Comparison of ENCODE assay signal across 8 mouse cellular contexts in genomic region chr17:80206671-80207581, GRCm38 (mm10). TPM values are rescaled to one million over a fixed set of nuclear protein-coding genes. Genes with fewer than 3 reads are reported as not detected.
DNase-seq lines count a peak whose midpoint lies in the region; ATAC-seq and TF ChIP-seq lines count a peak whose summit lies in the region.

Gene Srsf7, minus strand, starts transcription at chr17:80207307.
Gene Ttc39d, plus strand, starts transcription at chr17:80207460.

- H3K36me3 ChIP-seq in embryonic facial prominence, embryonic 14.5 days (ENCODE audit: control insufficient read depth, insufficient read depth, low read length): peaks cover 32% of the 10 kb centered on the region
- peaks cover 32% of the 10 kb centered on the region for H3K36me3 ChIP-seq in heart, adult 2 months (ENCODE audit: control insufficient read depth, insufficient read depth, low read length)
- H3K36me3 ChIP-seq in limb, embryonic 13.5 days: peaks cover 27% of the 10 kb centered on the region
- peaks cover 19% of the 10 kb centered on the region for H3K36me3 ChIP-seq in midbrain, embryonic 16.5 days (ENCODE audit: control insufficient read depth, insufficient read depth, low read length)

- TF ChIP-seq EP300 in heart, adult 2 months (IDR thresholded peaks at IDR 0.05; ENCODE audit: insufficient read depth, low read depth, low read length): peak; percentile 92

- H3K79me2 ChIP-seq in heart, adult 2 months (replicated peaks; ENCODE audit: control insufficient read depth, insufficient read depth, low read length): peaks cover 3% of the 10 kb centered on the region

- intact Hi-C loops in heart, adult 2 months (cut with DNase I): loop anchor here (1.0 to 5.0 kb wide), 4 partner anchors 17 to 314 kb away; partner anchors contain the start of genes Gemin6 and Hnrnpll

- H3K27me3 ChIP-seq in embryonic facial prominence, embryonic 14.5 days (replicated peaks; ENCODE audit: control insufficient read depth, insufficient read depth, low read length): no peaks in the 10 kb centered on the region
- H3K27me3 ChIP-seq in heart, adult 2 months (ENCODE audit: control insufficient read depth, insufficient read depth, low read length): no peaks in the 10 kb centered on the region
- no peaks in the 10 kb centered on the region for H3K27me3 ChIP-seq in limb, embryonic 13.5 days
- H3K27me3 ChIP-seq in midbrain, embryonic 16.5 days (ENCODE audit: control insufficient read depth, insufficient read depth, low read depth, low read length): no peaks in the 10 kb centered on the region

- H3K27ac ChIP-seq in embryonic facial prominence, embryonic 14.5 days (replicated peaks; ENCODE audit: low read depth, low read length): peak within 1 kb of the TSS; percentile 96
- peak within 1 kb of the TSS; percentile 96 for H3K27ac ChIP-seq in heart, adult 2 months
- H3K27ac ChIP-seq in limb, embryonic 13.5 days: peak within 1 kb of the TSS; percentile 99
- peak within 1 kb of the TSS; percentile 100 for H3K27ac ChIP-seq in midbrain, embryonic 16.5 days (ENCODE audit: low read length)

- peak; percentile 93 for ATAC-seq in embryonic facial prominence, embryonic 14.5 days (ENCODE audit: low read depth)
- peak; percentile 93 for ATAC-seq in limb, embryonic 13.5 days (ENCODE audit: low FRiP score, low read depth)
- ATAC-seq in midbrain, embryonic 16.5 days: peak; percentile 92

- WGBS in embryonic facial prominence, embryonic 14.5 days: under 1% methylated on average over 40 of the region's 95 CpGs
- WGBS in heart, adult 2 months: under 1% methylated on average over 93 of the region's 95 CpGs
- WGBS in limb, embryonic 13.5 days: under 1% methylated on average over 61 of the region's 95 CpGs
- WGBS in midbrain, embryonic 16.5 days: under 1% methylated on average over 76 of the region's 95 CpGs

- H3K9ac ChIP-seq in embryonic facial prominence, embryonic 14.5 days (ENCODE audit: low read depth, low read length): peak within 1 kb of the TSS; percentile 91
- H3K9ac ChIP-seq in heart, adult 2 months (ENCODE audit: low read depth, low read length): peak within 1 kb of the TSS; percentile 99
- H3K9ac ChIP-seq in limb, embryonic 13.5 days: peak within 1 kb of the TSS; percentile 99
- H3K9ac ChIP-seq in midbrain, embryonic 16.5 days (ENCODE audit: low read depth, low read length): peak within 1 kb of the TSS; percentile 97

- DNase-seq in 3T3-L1 (ENCODE audit: low read depth, low spot score): peak; percentile 100
- peak; percentile 98 to 99 for DNase-seq in adrenal gland, postnatal 4 days (ENCODE audit: low spot score in 2 of 2)
- DNase-seq in embryonic facial prominence, embryonic 14.5 days (ENCODE audit: low spot score): peak; percentile 100
- peak; percentile 98 for DNase-seq in heart, adult 2 months
- DNase-seq in kidney, adult 8-10 months: peak; percentile 97 to 98
- peak; percentile 97 to 99 for DNase-seq in spleen, postnatal 10 days (ENCODE audit: low spot score in 2 of 2)

- peak; percentile 100 for TF ChIP-seq POLR2A in heart, adult 2 months (IDR thresholded peaks at IDR 0.05; ENCODE audit: insufficient read depth, low read depth, low read length)

- peaks cover 9% of the 10 kb centered on the region; the same call in 1 of the 2 replicates for H3K4me1 ChIP-seq in embryonic facial prominence, embryonic 14.5 days (ENCODE audit: control insufficient read depth, insufficient read depth, low read length)
- H3K4me1 ChIP-seq in heart, adult 2 months (ENCODE audit: control insufficient read depth, insufficient read depth, low read length): peaks cover 6% of the 10 kb centered on the region
- peaks cover 17% of the 10 kb centered on the region; the same call in 1 of the 2 replicates for H3K4me1 ChIP-seq in limb, embryonic 13.5 days
- H3K4me1 ChIP-seq in midbrain, embryonic 16.5 days (ENCODE audit: control insufficient read depth, insufficient read depth, low read length): peaks cover 13% of the 10 kb centered on the region

- peak within 1 kb of the TSS; percentile 65 for H3K4me3 ChIP-seq in embryonic facial prominence, embryonic 14.5 days (ENCODE audit: low read depth, low read length)
- H3K4me3 ChIP-seq in heart, adult 2 months: peak within 1 kb of the TSS; percentile 90
- H3K4me3 ChIP-seq in limb, embryonic 13.5 days: peak within 1 kb of the TSS; percentile 94
- peak within 1 kb of the TSS; percentile 75 for H3K4me3 ChIP-seq in midbrain, embryonic 16.5 days (ENCODE audit: low read depth, low read length)

- H3K9me3 ChIP-seq in embryonic facial prominence, embryonic 14.5 days (ENCODE audit: control insufficient read depth, low read length): no peaks in the 10 kb centered on the region
- no peaks in the 10 kb centered on the region for H3K9me3 ChIP-seq in limb, embryonic 13.5 days
- H3K9me3 ChIP-seq in midbrain, embryonic 16.5 days (replicated peaks; ENCODE audit: control insufficient read depth, low read length, poor library complexity, severe bottlenecking): no peaks in the 10 kb centered on the region

- peak within 1 kb of the TSS; percentile 92 for H3K4me2 ChIP-seq in embryonic facial prominence, embryonic 14.5 days (ENCODE audit: low read depth, low read length)
- H3K4me2 ChIP-seq in limb, embryonic 13.5 days (replicated peaks): peak within 1 kb of the TSS; percentile 92
- peak within 1 kb of the TSS; percentile 89 for H3K4me2 ChIP-seq in midbrain, embryonic 16.5 days (ENCODE audit: low read length)

- no peak for TF ChIP-seq CTCF in heart, adult 2 months (IDR thresholded peaks at IDR 0.05)

RNA-seq across cellular contexts. Expression of gene Srsf7, which starts in this region (rescaled TPM):
- 100 to 1,000 TPM; 172 to 192 TPM for total RNA-seq in adrenal gland, postnatal 4 days (2021)
- polyA plus RNA-seq in embryonic facial prominence, embryonic 14.5 days (2014; fragmentation: Nextera tagmentation; extraction: Ambion mirVana): 485 and 532 TPM in 2 replicates
- total RNA-seq in heart, adult 2 months (2021): 10 to 100 TPM; 38.5 to 44.5 TPM
- polyA plus RNA-seq in heart, adult 2 months (2012; rRNA removed): 27.4 and 49.5 TPM in 2 replicates
- 721 and 736 TPM in 2 replicates for polyA plus RNA-seq in limb, embryonic 13.5 days (2015; fragmentation: Nextera tagmentation; extraction: Ambion mirVana)
- 395 and 441 TPM in 2 replicates for polyA plus RNA-seq in midbrain, embryonic 16.5 days (2015; fragmentation: Nextera tagmentation; extraction: Ambion mirVana)

RNA-seq across cellular contexts. Expression of gene Ttc39d, which starts in this region (rescaled TPM):
- under 1 TPM; 0.11 to 0.25 TPM for total RNA-seq in adrenal gland, postnatal 4 days (2021)
- 0.18 and 0.19 TPM in 2 replicates for polyA plus RNA-seq in embryonic facial prominence, embryonic 14.5 days (2014; fragmentation: Nextera tagmentation; extraction: Ambion mirVana)
- under 1 TPM in 1 of 2 experiments, not detected in 1; 0.10 TPM for total RNA-seq in heart, adult 2 months (2021)
- 0.18 TPM in 2 replicates for polyA plus RNA-seq in heart, adult 2 months (2012; rRNA removed)
- 0.10 and 0.17 TPM in 2 replicates for polyA plus RNA-seq in limb, embryonic 13.5 days (2015; fragmentation: Nextera tagmentation; extraction: Ambion mirVana)
- polyA plus RNA-seq in midbrain, embryonic 16.5 days (2015; fragmentation: Nextera tagmentation; extraction: Ambion mirVana): 0.11 and 0.30 TPM in 2 replicates

Comparison
In these comparisons a context has a peak if more than half of its experiments do, and no peak if none do; other contexts are left out.
1. Peak in every context shown above with its lines: DNase-seq, ATAC-seq, H3K4me3 ChIP-seq and H3K27ac ChIP-seq.